Mouse (Mus musculus) lung, embryonic 14.5 days (tissue): Measurements from ENCODE around the gene Lrba. TPM values are rescaled to one million over a fixed set of nuclear protein-coding genes. Genes with fewer than 3 reads are reported as not detected.
A peak's percentile ranks its signal among the peaks of the same experiment; 100 is the strongest.

ENCODE experiments used
- ATAC-seq: fragments of 200-750 bp; cut with Nextera tagmentation; 2 replicates; pipeline ENCODE4 v1.8.0; 2017; ENCODE audit warnings: mild to moderate bottlenecking, moderate TSS enrichment, moderate library complexity; ENCODE audit not compliant: insufficient read depth
- DNase-seq: peaks from one replicate; pipeline ENCODE4 v3.0.0-alpha.2; 2015
- H3K27ac ChIP-seq: fragments of 300-500 bp; sonication (generic); 2 replicates; pipeline ENCODE4 v1.5.1; 2014; ENCODE audit warnings: low read depth, mild to moderate bottlenecking, moderate library complexity
- H3K27me3 ChIP-seq: fragments of 300-500 bp; sonication (generic); 2 replicates; pipeline ENCODE4 v1.6.1; 2014; ENCODE audit warnings: low read length, control low read depth; ENCODE audit not compliant: insufficient read depth
- H3K36me3 ChIP-seq: fragments of 300-500 bp; sonication (generic); 2 replicates; pipeline ENCODE4 v1.6.1; 2014; ENCODE audit warnings: control low read depth; ENCODE audit not compliant: insufficient read depth
- H3K4me1 ChIP-seq: fragments of 300-500 bp; sonication (generic); 2 replicates; pipeline ENCODE4 v1.6.1; 2014; ENCODE audit warnings: antibody characterized with exemption, control low read depth; ENCODE audit not compliant: insufficient read depth
- H3K4me2 ChIP-seq: fragments of 300-500 bp; sonication (generic); 2 replicates; pipeline ENCODE4 v1.6.1; 2014; ENCODE audit warnings: mild to moderate bottlenecking
- H3K4me3 ChIP-seq: fragments of 300-500 bp; sonication (generic); 2 replicates; pipeline ENCODE4 v1.5.1; 2014; ENCODE audit warnings: low read depth, low read length
- H3K9ac ChIP-seq: fragments of 300-500 bp; sonication (generic); 2 replicates; pipeline ENCODE4 v1.6.1; 2014
- H3K9me3 ChIP-seq: fragments of 300-500 bp; sonication (generic); 2 replicates; pipeline ENCODE4 v1.6.1; 2016; ENCODE audit warnings: low read depth, low read length, control low read depth
- CTCF ChIP-seq: IDR thresholded peaks from 2 replicates; pipeline ENCODE4 v1.5.1; 2016; ENCODE audit warnings: antibody characterized with exemption, low read depth
- WGBS: fragments of 180-500 bp; shearing (Covaris S2); extraction: QIAGEN DNeasy Blood & Tissue Kit; methylation state at CpG from one replicate; pipeline ENCODE4 v1.1.7; 2014; 5-methylcytosine and 5-hydroxymethylcytosine counted together
- polyA plus RNA-seq: library from polyadenylated mRNA; unstranded; fragments of >200 nt; fragmentation: Nextera tagmentation; extraction: Ambion mirVana; gene quantifications from 2 replicates; pipeline ENCODE4 v1.2.1, GENCODE M21; 2014

Lrba gene
- polyA plus RNA-seq, 1 experiment from 2014 or later = 5.5 TPM

GRCm38 (mm10) chr3:86385047-86385446 lies 160.6 kb downstream of the Lrba start:
- no peak for ATAC-seq
- TF ChIP-seq CTCF = no peak
- Histone ChIP-seq H3K9ac (no peak overlapping the region), H3K27me3 (no peaks in the 10 kb centered on the region), H3K4me1 (no peaks in the 10 kb centered on the region), H3K27ac (no peak overlapping the region), H3K36me3 (no peaks in the 10 kb centered on the region), H3K4me3 (no peak overlapping the region), H3K4me2 (no peak overlapping the region), H3K9me3 (no peaks in the 10 kb centered on the region)
- 75% methylated on average over 1 of the region's 1 CpGs for WGBS
- no peak for DNase-seq

GRCm38 (mm10) chr3:86386246-86386645 lies 161.8 kb downstream of the Lrba start:
- H3K9ac ChIP-seq = no peak overlapping the region
- no peak for TF ChIP-seq CTCF
- H3K36me3 ChIP-seq = no peaks in the 10 kb centered on the region
- no peaks in the 10 kb centered on the region for H3K4me1 ChIP-seq
- 72% methylated on average over 4 of the region's 4 CpGs for WGBS
- no peak overlapping the region for H3K4me2 ChIP-seq
- no peak for ATAC-seq
- no peak overlapping the region for H3K27ac ChIP-seq
- no peaks in the 10 kb centered on the region for H3K27me3 ChIP-seq
- DNase-seq = no peak
- H3K4me3 ChIP-seq = no peak overlapping the region
- H3K9me3 ChIP-seq = no peaks in the 10 kb centered on the region

DNA sequence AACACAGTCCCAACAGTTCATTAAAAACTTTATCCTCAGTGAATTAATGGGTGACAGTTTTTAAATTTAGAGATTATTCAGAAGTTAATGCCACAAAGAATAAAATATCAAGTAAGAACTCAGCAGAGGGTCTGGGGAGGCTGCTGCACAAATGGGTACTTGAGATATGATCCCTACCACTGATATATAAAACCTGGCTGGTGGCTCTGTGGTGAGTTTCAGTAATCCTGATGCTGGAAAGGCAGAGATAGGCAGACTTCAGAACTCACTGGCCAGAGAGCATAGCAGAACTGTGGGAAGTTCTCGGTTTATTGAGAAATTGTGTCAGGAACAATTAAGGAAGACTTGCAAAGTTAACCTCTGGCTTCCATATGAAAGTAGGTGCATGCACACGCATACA lies 199.3 kb downstream of the Lrba start:
- Histone ChIP-seq H3K27me3 (no peaks in the 10 kb centered on the region), H3K4me1 (no peaks in the 10 kb centered on the region), H3K36me3 (no peaks in the 10 kb centered on the region), H3K4me2 (no peak overlapping the region), H3K4me3 (no peak overlapping the region), H3K27ac (no peak overlapping the region), H3K9ac (no peak overlapping the region), H3K9me3 (no peaks in the 10 kb centered on the region)
- no peak for ATAC-seq
- 86% methylated on average over 2 of the region's 2 CpGs for WGBS
- no peak for TF ChIP-seq CTCF
- DNase-seq = no peak

DNA sequence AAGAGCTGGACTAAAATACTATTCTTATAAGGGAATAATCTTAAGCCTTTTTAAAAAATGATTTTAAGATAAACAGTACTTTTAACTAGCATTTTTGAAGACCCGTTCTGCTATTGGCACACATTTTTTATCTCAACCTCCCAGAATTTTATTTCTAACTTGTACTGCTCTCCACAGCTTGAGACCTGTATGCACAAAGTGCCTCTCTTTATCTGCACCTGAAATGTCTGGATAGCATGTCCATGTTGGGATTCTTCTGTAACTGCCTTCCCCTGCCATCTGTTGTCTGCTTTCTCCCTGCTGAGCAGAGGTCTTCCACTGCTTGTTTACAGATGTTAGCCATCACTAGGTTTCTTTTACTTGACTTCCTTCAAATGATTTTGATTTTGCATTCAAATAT lies 202.3 kb downstream of the Lrba start:
- no peak overlapping the region for H3K27ac ChIP-seq
- no peak for ATAC-seq
- H3K9ac ChIP-seq = no peak overlapping the region
- no peak overlapping the region for H3K4me2 ChIP-seq
- 74% methylated on average over 1 of the region's 1 CpGs for WGBS
- H3K4me1 ChIP-seq = no peaks in the 10 kb centered on the region
- TF ChIP-seq CTCF = no peak
- no peaks in the 10 kb centered on the region for H3K27me3 ChIP-seq
- no peaks in the 10 kb centered on the region for H3K9me3 ChIP-seq
- DNase-seq = no peak
- no peak overlapping the region for H3K4me3 ChIP-seq
- no peaks in the 10 kb centered on the region for H3K36me3 ChIP-seq

- H3K9me3 ChIP-seq = no peaks in the 10 kb centered on the region
- no peak for TF ChIP-seq CTCF
- no peaks in the 10 kb centered on the region for H3K4me1 ChIP-seq
- no peak overlapping the region for H3K4me2 ChIP-seq
- no peak overlapping the region for H3K9ac ChIP-seq
- DNase-seq = no peak
- no peak overlapping the region for H3K27ac ChIP-seq
- H3K36me3 ChIP-seq = no peaks in the 10 kb centered on the region
- no peak for ATAC-seq
- WGBS = 81% methylated on average over 4 of the region's 4 CpGs
- H3K27me3 ChIP-seq = no peaks in the 10 kb centered on the region
- no peak overlapping the region for H3K4me3 ChIP-seq
Measured at GRCm38 (mm10) chr3:86443497-86443896, 219.0 kb downstream of the Lrba start.

DNA sequence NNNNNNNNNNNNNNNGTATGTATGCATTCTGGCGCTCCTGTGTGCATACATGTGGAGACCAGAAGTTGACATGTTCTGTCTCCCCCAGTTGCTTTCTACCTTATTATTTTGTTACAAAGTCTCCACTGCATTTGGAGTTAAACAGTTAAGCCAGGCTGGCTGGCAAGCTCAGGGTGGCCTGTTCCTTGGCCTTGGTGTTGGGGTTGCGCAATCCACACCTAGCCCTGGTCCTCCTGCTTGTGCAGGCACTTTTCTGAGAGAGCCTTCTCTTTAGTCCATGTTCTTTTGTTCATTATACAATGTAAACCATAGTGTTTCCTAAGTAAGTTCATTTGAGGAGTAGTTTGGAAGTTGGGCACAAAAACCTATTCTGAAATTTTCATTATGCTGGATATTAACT lies 226.7 kb downstream of the Lrba start:
- Histone ChIP-seq H3K4me3 (no peak overlapping the region), H3K27ac (no peak overlapping the region), H3K9ac (no peak overlapping the region), H3K4me1 (no peaks in the 10 kb centered on the region), H3K27me3 (no peaks in the 10 kb centered on the region), H3K9me3 (no peaks in the 10 kb centered on the region), H3K4me2 (no peak overlapping the region), H3K36me3 (no peaks in the 10 kb centered on the region)
- ATAC-seq (no peak), DNase-seq (no peak)
- WGBS = 97% methylated on average over 2 of the region's 2 CpGs
- TF ChIP-seq CTCF = no peak

DNA sequence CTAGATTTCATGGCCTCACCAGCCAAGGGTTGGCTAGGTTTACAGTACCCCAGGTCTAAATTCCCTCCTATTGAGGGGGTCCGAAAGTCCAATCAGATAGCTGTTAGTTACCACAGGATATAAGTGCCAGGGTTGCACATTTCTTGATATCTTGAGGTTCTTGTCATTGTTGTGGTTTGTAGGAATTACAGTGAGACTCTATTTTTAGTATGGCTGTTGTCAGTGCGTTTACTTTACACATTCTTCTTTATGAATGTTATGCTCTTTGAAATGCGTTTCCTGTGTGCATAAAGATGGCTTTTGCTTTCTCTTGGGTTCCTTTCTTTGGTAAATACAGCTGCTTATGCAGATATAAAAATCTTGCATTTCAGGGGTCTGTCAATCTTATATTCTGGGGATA lies 237.1 kb downstream of the Lrba start:
- TF ChIP-seq CTCF = no peak
- Histone ChIP-seq H3K9me3 (no peaks in the 10 kb centered on the region), H3K36me3 (no peaks in the 10 kb centered on the region), H3K27ac (no peak overlapping the region), H3K9ac (no peak overlapping the region), H3K27me3 (no peaks in the 10 kb centered on the region), H3K4me1 (no peaks in the 10 kb centered on the region), H3K4me2 (no peak overlapping the region), H3K4me3 (no peak overlapping the region)
- WGBS = 34% methylated on average over 3 of the region's 3 CpGs
- ATAC-seq (no peak), DNase-seq (peak; percentile 12)

- no peak for ATAC-seq
- Histone ChIP-seq H3K9ac (no peak overlapping the region), H3K4me3 (no peak overlapping the region), H3K27me3 (no peaks in the 10 kb centered on the region), H3K4me1 (no peaks in the 10 kb centered on the region), H3K4me2 (no peak overlapping the region), H3K27ac (no peak overlapping the region), H3K9me3 (no peaks in the 10 kb centered on the region), H3K36me3 (no peaks in the 10 kb centered on the region)
- no peak for TF ChIP-seq CTCF
- WGBS = 60% methylated on average over 1 of the region's 1 CpGs
- DNase-seq = no peak
Measured at GRCm38 (mm10) chr3:86489992-86490391, 265.5 kb downstream of the Lrba start.
